Mouse (Mus musculus) Patski (cell line): ENCODE measurements around the gene Trp53i11. TPM values are rescaled to one million over a fixed set of nuclear protein-coding genes. Genes with fewer than 3 reads are reported as not detected.
A peak's percentile ranks its signal among the peaks of the same experiment; 100 is the strongest.

Experiments used
- ATAC-seq: fragments of 100-300 bp; one replicate; pipeline ENCODE4 v1.8.0; 2021
- CTCF ChIA-PET: fragments of 350-600 bp; sonication (Branson Sonifier 250); formaldehyde crosslinking; loops from one replicate; lab custom pipeline; 2022; ENCODE audit warnings: inconsistent platforms; lab: Charles Lee
- POLR2A ChIA-PET: fragments of 350-600 bp; sonication (Branson Sonifier 250); formaldehyde crosslinking; loops from one replicate; lab custom pipeline; 2022; ENCODE audit warnings: antibody characterized with exemption, inconsistent platforms; lab: Charles Lee
- DNase-seq: peaks from one replicate; pipeline ENCODE4 v3.0.0-alpha.2; 2011; ENCODE audit warnings: low read depth, low spot score
- H3K27me3 ChIP-seq: fragments of 371-371 bp; one replicate; pipeline ENCODE4 v1.5.1; 2021
- CTCF ChIP-seq: fragments of 100-300 bp; IDR thresholded peaks from one replicate; pipeline ENCODE4 v1.5.1; 2021
- in situ Hi-C: fragments of 300-500 bp; cut with MboI; formaldehyde crosslinking; loops from 3 replicates; pipeline ENCODE4 v1.11.1; 2018; ENCODE audit warnings: low pct_unique_long_range_greater_than_20kb, mixed read lengths
- polyA plus RNA-seq: library from polyadenylated mRNA; unstranded; gene quantifications from one replicate; pipeline ENCODE4 v1.2.3, GENCODE M21; 2021

Gene Trp53i11
- polyA plus RNA-seq, 1 experiment from 2014 or later, result 37.9 TPM

GRCm38 (mm10) chr2:93170845-93171200 lies 16.5 kb upstream of the Trp53i11 start:
- in situ Hi-C loops, result loop anchor here (10.0 kb wide), 1 partner anchor 46 kb away; no protein-coding TSS in a partner anchor
- CTCF ChIA-PET, result no interaction called here

GRCm38 (mm10) chr2:93171929-93172328 lies 15.4 kb upstream of the Trp53i11 start:
- TF ChIP-seq CTCF, result no peak
- in situ Hi-C loops, result loop anchor here (10.0 kb wide), 1 partner anchor 47 kb away; no protein-coding TSS in a partner anchor
- CTCF ChIA-PET, result no interaction called here
- POLR2A ChIA-PET, result no interaction called here
- no peaks in the 10 kb centered on the region for H3K27me3 ChIP-seq
- ATAC-seq, result no peak
- DNase-seq, result no peak

More at GRCm38 (mm10) chr2:93170845-93171200, 16.5 kb upstream of the Trp53i11 start:
- TF ChIP-seq CTCF, result no peak
- H3K27me3 ChIP-seq, result no peaks in the 10 kb centered on the region
- ATAC-seq (no peak), DNase-seq (no peak)
- POLR2A ChIA-PET, result no interaction called here

GRCm38 (mm10) chr2:93172460-93172859 lies 14.9 kb upstream of the Trp53i11 start:
- ChIA-PET POLR2A (no interaction called here), CTCF (no interaction called here)
- TF ChIP-seq CTCF, result no peak

GRCm38 (mm10) chr2:93174159-93174558 lies 13.2 kb upstream of the Trp53i11 start:
- ChIA-PET CTCF (interaction anchor here (0.8 kb wide), 1 partner anchor 219 kb away, joined by 3 read pairs; no protein-coding TSS in a partner anchor), POLR2A (no interaction called here)
- H3K27me3 ChIP-seq, result no peaks in the 10 kb centered on the region
- in situ Hi-C loops, result loop anchor here (10.0 kb wide), 1 partner anchor 49 kb away; no protein-coding TSS in a partner anchor
- ATAC-seq, result no peak
- no peak for DNase-seq
- TF ChIP-seq CTCF, result no peak

More at GRCm38 (mm10) chr2:93172460-93172859, 14.9 kb upstream of the Trp53i11 start:
- in situ Hi-C loops, result loop anchor here (10.0 kb wide), 1 partner anchor 48 kb away; no protein-coding TSS in a partner anchor
- DNase-seq (no peak), ATAC-seq (no peak)
- no peaks in the 10 kb centered on the region for H3K27me3 ChIP-seq

GRCm38 (mm10) chr2:93175278-93175677 lies 12.1 kb upstream of the Trp53i11 start:
- ATAC-seq (no peak), DNase-seq (no peak)
- no peak for TF ChIP-seq CTCF
- CTCF ChIA-PET, result interaction anchor here (1.0 kb wide), 1 partner anchor 29 kb away, joined by 3 read pairs; no protein-coding TSS in a partner anchor
- POLR2A ChIA-PET, result interaction anchor here (0.6 kb wide), 1 partner anchor 469 kb away, joined by 4 read pairs; no protein-coding TSS in a partner anchor
- no peaks in the 10 kb centered on the region for H3K27me3 ChIP-seq
- in situ Hi-C loops, result loop anchor here (10.0 kb wide), 1 partner anchor 50 kb away; no protein-coding TSS in a partner anchor

- no peak for TF ChIP-seq CTCF
- POLR2A ChIA-PET, result interaction anchor here (0.6 kb wide), 1 partner anchor 469 kb away, joined by 4 read pairs; no protein-coding TSS in a partner anchor
- CTCF ChIA-PET, result interaction anchor here (1.0 kb wide), 1 partner anchor 29 kb away, joined by 3 read pairs; no protein-coding TSS in a partner anchor
- ATAC-seq, result no peak
- no peak for DNase-seq
- in situ Hi-C loops, result loop anchor here (10.0 kb wide), 1 partner anchor 51 kb away; no protein-coding TSS in a partner anchor
- no peaks in the 10 kb centered on the region for H3K27me3 ChIP-seq
Observed at GRCm38 (mm10) chr2:93175721-93176120, 11.6 kb upstream of the Trp53i11 start.

- POLR2A ChIA-PET, result no interaction called here
- CTCF ChIA-PET, result interaction anchor here (1.0 to 1.6 kb wide), 5 partner anchors 10 to 295 kb away, joined by 3 to 4 read pairs (median 3); no protein-coding TSS in a partner anchor
- in situ Hi-C loops, result loop anchor here (10.0 kb wide), 1 partner anchor 51 kb away; no protein-coding TSS in a partner anchor
- TF ChIP-seq CTCF, result no peak
- H3K27me3 ChIP-seq, result no peaks in the 10 kb centered on the region
- ATAC-seq, result no peak
- no peak for DNase-seq
Observed at GRCm38 (mm10) chr2:93176193-93176798, 11.1 kb upstream of the Trp53i11 start.

GRCm38 (mm10) chr2:93176871-93177667 lies 10.3 kb upstream of the Trp53i11 start:
- ATAC-seq, result peak; percentile 63
- POLR2A ChIA-PET, result no interaction called here
- peak; percentile 83 for DNase-seq
- CTCF ChIA-PET, result interaction anchor here (1.2 to 1.6 kb wide), 4 partner anchors 9 to 294 kb away, joined by 3 to 4 read pairs (median 3); no protein-coding TSS in a partner anchor
- no peaks in the 10 kb centered on the region for H3K27me3 ChIP-seq
- no peak for TF ChIP-seq CTCF
- in situ Hi-C loops, result loop anchor here (10.0 kb wide), 1 partner anchor 52 kb away; no protein-coding TSS in a partner anchor

GRCm38 (mm10) chr2:93177668-93178312 lies 9.6 kb upstream of the Trp53i11 start:
- ATAC-seq (no peak), DNase-seq (no peak)
- in situ Hi-C loops, result loop anchor here (10.0 kb wide), 1 partner anchor 53 kb away; no protein-coding TSS in a partner anchor
- ChIA-PET POLR2A (interaction anchor here (0.8 kb wide), 1 partner anchor 14 kb away, joined by 4 read pairs; no protein-coding TSS in a partner anchor), CTCF (interaction anchor here (1.4 to 1.6 kb wide), 3 partner anchors 8 to 108 kb away, joined by 3 to 4 read pairs (median 3); no protein-coding TSS in a partner anchor)
- no peak for TF ChIP-seq CTCF
- no peaks in the 10 kb centered on the region for H3K27me3 ChIP-seq
